Mouse (Mus musculus) liver, adult 2 months (tissue): ENCODE data around the gene Hs3st3b1. TPM values are rescaled to one million over a fixed set of nuclear protein-coding genes. Genes with fewer than 3 reads are reported as not detected.

Experiments used
- DNase-seq: peaks from one replicate; pipeline ENCODE4 v3.0.0-alpha.2; 2011; ENCODE audit warnings: low read depth, low spot score; ENCODE audit errors: extremely low read depth
- H3K27ac ChIP-seq: fragments of 200-500 bp; replicated peaks from 2 replicates; pipeline ENCODE4 v1.5.1; 2012; ENCODE audit warnings: low read depth, mild to moderate bottlenecking, control low read depth, inconsistent platforms, low read length; ENCODE audit not compliant: insufficient read depth
- H3K27me3 ChIP-seq: fragments of 200-500 bp; 2 replicates; pipeline ENCODE4 v1.6.1; 2012; ENCODE audit warnings: mild to moderate bottlenecking, moderate library complexity, low read length, inconsistent platforms; ENCODE audit not compliant: control insufficient read depth, insufficient read depth
- H3K36me3 ChIP-seq: fragments of 200-500 bp; 2 replicates; pipeline ENCODE4 v1.6.1; 2012; ENCODE audit warnings: low read length, inconsistent platforms; ENCODE audit not compliant: control insufficient read depth, insufficient read depth
- H3K4me1 ChIP-seq: fragments of 200-500 bp; 2 replicates; pipeline ENCODE4 v1.6.1; 2011; ENCODE audit warnings: low read length; ENCODE audit not compliant: control insufficient read depth, insufficient read depth
- H3K4me3 ChIP-seq: fragments of 200-500 bp; 2 replicates; pipeline ENCODE4 v1.5.1; 2011; ENCODE audit warnings: low read depth, mild to moderate bottlenecking, control low read depth, low read length, moderate library complexity; ENCODE audit not compliant: insufficient read depth
- H3K79me2 ChIP-seq: fragments of 200-500 bp; 2 replicates; pipeline ENCODE4 v1.6.1; 2012; ENCODE audit warnings: inconsistent platforms, mild to moderate bottlenecking, low read length, moderate library complexity; ENCODE audit not compliant: control insufficient read depth, insufficient read depth
- H3K9ac ChIP-seq: fragments of 200-500 bp; 2 replicates; pipeline ENCODE4 v1.6.1; 2012; ENCODE audit warnings: low read depth, mild to moderate bottlenecking, control low read depth, inconsistent platforms, low read length
- CTCF ChIP-seq: fragments of 200-500 bp; IDR thresholded peaks from 2 replicates; pipeline ENCODE4 v1.5.1; 2011; ENCODE audit warnings: low read depth, low read length, control low read depth
- POLR2A ChIP-seq: fragments of 200-500 bp; IDR thresholded peaks from 2 replicates; pipeline ENCODE4 v1.6.1; 2011; ENCODE audit warnings: low read length, control low read depth; ENCODE audit not compliant: insufficient read depth; ENCODE audit errors: extremely low read depth
- WGBS: fragments of 180-500 bp; shearing (Covaris S2); methylation state at CpG from one replicate; pipeline ENCODE4 v1.1.7; 2018; 5-methylcytosine and 5-hydroxymethylcytosine counted together
- polyA plus RNA-seq: library from polyadenylated mRNA; depleted of rRNA; stranded (reverse); fragments of >200 nt; gene quantifications from 2 replicates; pipeline ENCODE4 v1.2.3, GENCODE M21; 2012
- total RNA-seq: library from RNA; depleted of rRNA; stranded (reverse); fragments of >200 nt; gene quantifications from 2 replicates; pipeline ENCODE4 v1.2.3, GENCODE M21; 2014

Gene Hs3st3b1
- total and polyA plus RNA-seq, 2 experiments, result 38.5 to 57.5 TPM

DNA sequence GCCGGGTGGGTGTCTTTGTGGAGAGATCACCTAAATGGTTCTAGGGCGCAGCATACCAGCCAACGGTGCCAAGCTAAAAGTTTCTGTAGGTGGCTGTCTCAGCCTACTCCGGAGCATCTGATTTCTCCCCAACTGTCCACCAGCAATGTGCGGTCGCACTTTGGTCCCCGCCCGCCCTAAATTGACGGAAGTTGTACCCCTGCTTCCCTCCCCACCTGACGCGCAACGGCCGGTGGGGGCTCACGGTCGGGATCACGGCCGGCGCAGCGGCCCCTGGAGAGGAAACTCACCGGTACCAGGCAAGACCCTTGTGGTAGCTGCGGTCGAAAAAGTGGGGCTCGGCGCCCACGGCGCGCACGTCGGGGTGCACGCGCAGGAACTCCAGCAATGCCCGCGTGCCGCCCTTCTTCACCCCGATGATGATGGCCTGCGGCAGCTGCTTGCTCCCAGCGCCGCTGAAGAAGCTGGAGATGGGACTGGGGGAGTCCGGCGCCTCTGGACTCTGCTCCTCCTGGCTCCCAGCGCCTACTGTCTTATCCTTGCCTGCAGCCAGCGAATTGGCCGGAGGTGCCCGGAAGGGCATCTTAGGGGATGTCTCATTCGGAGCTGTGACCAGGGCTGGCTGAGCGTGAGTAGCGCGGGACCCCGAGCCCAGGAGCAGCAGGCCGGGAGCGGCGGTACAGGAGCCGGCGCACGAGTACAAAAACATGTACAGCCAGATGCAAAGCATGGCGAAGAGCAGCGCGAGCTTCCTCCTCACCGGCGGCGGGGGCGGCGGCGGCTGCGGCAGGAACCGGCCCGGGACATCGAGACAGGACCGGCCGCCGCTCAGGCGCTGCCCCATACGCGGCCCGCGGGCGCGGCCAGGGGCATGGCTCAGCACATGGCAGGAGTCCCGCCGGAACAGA, 792 bp downstream of the Hs3st3b1 start:
- H3K36me3 ChIP-seq, result no peaks in the 10 kb centered on the region
- H3K27ac ChIP-seq, result peak overlapping the region; percentile 95
- H3K27me3 ChIP-seq, result no peaks in the 10 kb centered on the region
- H3K4me1 ChIP-seq, result peaks cover 9% of the 10 kb centered on the region; the same call in 1 of the 2 replicates
- TF ChIP-seq POLR2A, result 0 out of 2 replicates have a peak, but pooled peaks have one; percentile 5
- TF ChIP-seq CTCF, result no peak
- under 1% methylated on average over 80 of the region's 80 CpGs for WGBS
- H3K9ac ChIP-seq, result peak overlapping the region; percentile 93
- peak overlapping the region; percentile 80 for H3K4me3 ChIP-seq
- DNase-seq, result no peak
- H3K79me2 ChIP-seq, result peaks cover 36% of the 10 kb centered on the region

DNA sequence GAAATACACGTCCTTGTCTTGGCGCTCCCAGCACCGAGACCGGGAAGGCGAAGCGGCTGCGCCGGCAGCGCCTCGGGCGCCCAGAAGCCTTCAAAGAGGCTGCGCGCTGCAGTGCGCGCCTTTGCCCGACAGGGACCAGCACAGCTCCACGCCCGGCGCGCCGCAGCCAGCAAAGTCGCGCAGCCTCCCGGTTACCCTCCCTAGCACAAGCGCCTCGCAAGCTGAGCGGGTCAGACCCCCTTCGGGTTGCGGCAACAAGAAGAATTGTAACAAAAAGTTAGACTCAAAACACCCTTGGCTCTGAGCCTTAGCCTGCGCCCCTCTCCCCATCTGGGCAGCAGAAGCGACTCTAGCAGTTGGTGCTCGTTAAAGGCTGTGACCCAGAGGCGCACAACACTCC, 1.6 kb downstream of the Hs3st3b1 start:
- under 1% methylated on average over 33 of the region's 33 CpGs for WGBS
- Histone ChIP-seq H3K36me3 (no peaks in the 10 kb centered on the region), H3K27ac (peak overlapping the region; percentile 95), H3K79me2 (peaks cover 41% of the 10 kb centered on the region), H3K9ac (peak overlapping the region; percentile 93), H3K4me3 (peak overlapping the region; percentile 80), H3K27me3 (no peaks in the 10 kb centered on the region), H3K4me1 (peaks cover 13% of the 10 kb centered on the region; the same call in 1 of the 2 replicates)
- TF ChIP-seq CTCF, result peak; percentile 78
- 0 out of 2 replicates have a peak, but pooled peaks have one; percentile 1 for TF ChIP-seq POLR2A
- DNase-seq, result peak; percentile 61

DNA sequence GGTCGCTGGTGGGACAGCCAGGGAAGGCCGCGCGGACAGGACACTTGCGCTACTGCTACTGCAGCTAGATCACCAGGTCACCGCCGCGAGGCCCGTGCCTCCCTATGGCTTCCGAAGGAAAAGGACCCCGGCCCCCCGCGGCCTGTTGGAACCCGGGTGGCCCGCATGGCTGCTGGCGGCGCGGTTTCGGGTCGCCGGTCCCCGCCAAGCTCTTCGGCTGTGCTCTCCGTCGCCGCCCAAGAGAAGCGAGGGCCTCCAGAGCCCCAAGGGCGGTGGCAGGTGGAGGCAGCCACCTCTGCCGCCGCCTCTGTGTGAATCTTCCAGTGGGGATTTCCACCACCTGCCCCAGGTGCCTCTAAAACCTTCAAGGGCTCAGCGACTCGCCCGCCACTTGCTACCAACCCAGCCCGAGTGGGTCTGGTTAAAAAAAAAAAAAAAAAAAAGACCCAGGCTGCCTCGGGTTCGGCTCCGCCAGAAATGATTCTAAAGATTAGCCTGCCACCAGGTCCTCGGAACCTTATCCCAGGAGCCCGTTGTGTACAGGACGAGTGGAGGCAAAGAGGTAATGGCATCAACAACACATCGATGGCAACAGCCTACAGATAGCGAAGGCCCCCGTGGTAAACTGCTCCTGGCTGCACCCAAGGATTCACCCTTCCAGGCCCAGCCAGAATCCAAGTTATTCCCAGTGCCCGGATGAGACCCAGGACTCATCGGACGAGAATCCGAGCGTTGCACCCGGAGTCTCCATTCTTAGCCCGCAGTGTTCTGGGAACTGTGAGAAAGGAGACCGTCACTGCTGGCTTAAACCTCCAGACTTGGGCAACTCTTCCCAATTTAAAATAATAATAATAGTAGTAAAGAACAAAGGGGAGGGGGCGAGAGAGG, 2.6 kb downstream of the Hs3st3b1 start:
- H3K36me3 ChIP-seq, result no peaks in the 10 kb centered on the region
- H3K4me3 ChIP-seq, result peak overlapping the region; percentile 80
- DNase-seq, result peak; percentile 44
- H3K27ac ChIP-seq, result peak overlapping the region; percentile 95
- H3K27me3 ChIP-seq, result no peaks in the 10 kb centered on the region
- peak overlapping the region; percentile 93 for H3K9ac ChIP-seq
- WGBS, result 6% methylated on average over 52 of the region's 52 CpGs
- peaks cover 17% of the 10 kb centered on the region; the same call in 1 of the 2 replicates for H3K4me1 ChIP-seq
- TF ChIP-seq POLR2A, result 0 out of 2 replicates have a peak, but pooled peaks have one; percentile 9
- TF ChIP-seq CTCF, result no peak
- H3K79me2 ChIP-seq, result peaks cover 41% of the 10 kb centered on the region

DNA sequence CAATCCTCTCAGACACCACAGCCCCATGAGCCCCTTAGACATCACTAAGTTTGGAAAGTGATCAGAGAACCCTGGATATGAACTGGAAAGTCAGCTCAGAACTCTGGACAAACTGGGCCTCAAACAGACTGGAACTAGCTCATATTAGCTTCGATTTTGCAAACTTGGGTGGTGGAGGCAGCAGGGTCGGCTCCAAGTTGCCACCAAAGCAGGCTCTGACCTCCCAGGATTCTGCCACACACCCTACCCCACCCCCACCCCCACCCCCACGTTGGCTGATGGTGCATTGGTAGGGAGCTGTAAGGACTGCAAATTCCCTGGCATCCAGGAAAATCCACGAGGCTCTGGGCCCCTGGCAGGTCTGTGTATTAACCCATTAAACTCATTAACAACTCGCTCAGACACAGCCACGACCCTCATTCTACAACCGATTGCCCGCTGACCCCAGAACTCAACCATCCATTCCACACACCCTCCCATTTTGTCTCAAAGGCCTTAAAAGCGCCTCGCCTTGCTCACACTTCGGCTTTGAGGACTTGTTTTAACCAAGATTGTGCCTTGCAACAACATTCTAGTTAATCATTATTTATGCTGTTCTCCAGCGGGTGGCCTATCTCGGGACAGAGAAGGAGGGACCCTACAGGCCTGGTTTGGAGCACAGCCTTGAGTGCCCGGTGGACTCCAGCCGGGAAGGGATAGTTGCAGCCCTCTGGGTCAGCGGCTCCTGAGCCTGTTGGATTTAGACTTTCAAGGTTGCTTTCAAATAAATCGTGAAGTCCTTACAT, 3.6 kb downstream of the Hs3st3b1 start:
- Histone ChIP-seq H3K4me3 (peak overlapping the region; percentile 80), H3K4me1 (peaks cover 20% of the 10 kb centered on the region), H3K27ac (peak overlapping the region; percentile 95), H3K79me2 (peaks cover 48% of the 10 kb centered on the region), H3K36me3 (no peaks in the 10 kb centered on the region), H3K27me3 (no peaks in the 10 kb centered on the region), H3K9ac (peak overlapping the region; percentile 93)
- TF ChIP-seq POLR2A, result peak; percentile 94
- 0 out of 2 replicates have a peak, but pooled peaks have one; percentile 3 for TF ChIP-seq CTCF
- 8% methylated on average over 17 of the region's 17 CpGs for WGBS
- peak; percentile 96 for DNase-seq

DNA sequence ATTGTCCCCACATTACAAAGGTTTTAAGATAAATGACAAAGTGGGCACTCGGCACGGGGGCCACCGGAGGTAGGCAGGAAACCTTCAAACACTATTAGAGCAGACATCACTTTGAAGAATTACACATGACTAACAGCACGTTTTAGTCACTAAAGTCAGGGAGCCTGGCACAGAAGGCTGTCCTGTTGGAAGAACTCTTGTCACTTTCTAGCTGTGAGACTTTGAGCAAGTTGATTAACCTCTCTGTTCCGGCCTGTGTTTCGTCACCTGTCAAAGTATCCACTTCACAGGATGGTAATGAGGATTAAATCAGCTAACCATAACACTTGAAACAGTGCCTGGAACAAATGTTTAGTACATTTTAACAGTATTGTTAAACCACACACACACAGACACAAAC, 4.5 kb downstream of the Hs3st3b1 start:
- Histone ChIP-seq H3K4me1 (peaks cover 24% of the 10 kb centered on the region), H3K4me3 (peak overlapping the region; percentile 20), H3K36me3 (no peaks in the 10 kb centered on the region), H3K9ac (peak overlapping the region; percentile 43), H3K27me3 (no peaks in the 10 kb centered on the region), H3K79me2 (peaks cover 52% of the 10 kb centered on the region), H3K27ac (peak overlapping the region; percentile 32; the same call in 1 of the 2 replicates)
- TF ChIP-seq POLR2A (no peak), CTCF (no peak)
- no peak for DNase-seq
- WGBS, result 13% methylated on average over 6 of the region's 6 CpGs
